Mouse (Mus musculus): ENCODE data around the gene Inha. TPM values are rescaled to one million over a fixed set of nuclear protein-coding genes. Genes with fewer than 3 reads are reported as not detected.
A peak's percentile ranks its signal among the peaks of the same experiment; 100 is the strongest.

Gene Inha
- polyA plus RNA-seq, 1 experiment from 2014 or later: 8.6 TPM

- Histone ChIP-seq H3K36me3 (peaks cover 44% of the 10 kb centered on the region), H3K27ac (no peak overlapping the region), H3K27me3 (no peaks in the 10 kb centered on the region), H3K9ac (no peak overlapping the region), H3K4me2 (replicated peaks) (no peak overlapping the region), H3K4me1 (no peaks in the 10 kb centered on the region), H3K9me3 (replicated peaks) (no peaks in the 10 kb centered on the region), H3K4me3 (no peak overlapping the region)
- ATAC-seq (ENCODE audit: low FRiP score): no peak
- WGBS: 90% methylated on average over 2 of the region's 2 CpGs
These were observed 30.7 kb downstream of the Inha start for GRCm38 (mm10) chr1:75537587-75537986.

GRCm38 (mm10) chr1:75538597-75539190 is 31.8 kb downstream of the Inha start:
- no peak overlapping the region for H3K27ac ChIP-seq
- H3K36me3 ChIP-seq: peaks cover 34% of the 10 kb centered on the region
- no peaks in the 10 kb centered on the region for H3K4me1 ChIP-seq
- 88% methylated on average over 9 of the region's 9 CpGs for WGBS
- H3K4me2 ChIP-seq (replicated peaks): no peak overlapping the region
- no peak overlapping the region for H3K4me3 ChIP-seq
- no peak for ATAC-seq (ENCODE audit: low FRiP score)
- H3K27me3 ChIP-seq: no peaks in the 10 kb centered on the region
- no peak overlapping the region for H3K9ac ChIP-seq
- no peaks in the 10 kb centered on the region for H3K9me3 ChIP-seq (replicated peaks)

GRCm38 (mm10) chr1:75541496-75541895 is 34.6 kb downstream of the Inha start:
- Histone ChIP-seq H3K4me3 (no peak overlapping the region), H3K4me1 (peaks cover 6% of the 10 kb centered on the region), H3K9me3 (replicated peaks) (no peaks in the 10 kb centered on the region), H3K27me3 (no peaks in the 10 kb centered on the region; the same call in 1 of the 2 replicates), H3K9ac (no peak overlapping the region), H3K4me2 (replicated peaks) (no peak overlapping the region), H3K36me3 (peaks cover 9% of the 10 kb centered on the region; the same call in 1 of the 2 replicates), H3K27ac (no peak overlapping the region)
- 92% methylated on average over 7 of the region's 7 CpGs for WGBS
- ATAC-seq (ENCODE audit: low FRiP score): no peak

- H3K4me1 ChIP-seq: peaks cover 14% of the 10 kb centered on the region
- H3K9ac ChIP-seq: no peak overlapping the region
- no peaks in the 10 kb centered on the region; the same call in 1 of the 2 replicates for H3K27me3 ChIP-seq
- peaks cover 10% of the 10 kb centered on the region; the same call in 1 of the 2 replicates for H3K36me3 ChIP-seq
- no peak overlapping the region for H3K4me3 ChIP-seq
- no peak overlapping the region for H3K4me2 ChIP-seq (replicated peaks)
- H3K27ac ChIP-seq: no peak overlapping the region
- ATAC-seq (ENCODE audit: low FRiP score): no peak
- no peaks in the 10 kb centered on the region for H3K9me3 ChIP-seq (replicated peaks)
- WGBS: 94% methylated on average over 6 of the region's 6 CpGs
These were observed 37.5 kb downstream of the Inha start for GRCm38 (mm10) chr1:75544351-75544750.

- Histone ChIP-seq H3K9me3 (replicated peaks) (no peaks in the 10 kb centered on the region), H3K27ac (peak within 1 kb of the TSS; percentile 84), H3K4me3 (peak within 1 kb of the TSS; percentile 70), H3K27me3 (no peaks in the 10 kb centered on the region; the same call in 1 of the 2 replicates), H3K9ac (peak within 1 kb of the TSS; percentile 84), H3K4me2 (replicated peaks) (peak within 1 kb of the TSS; percentile 58), H3K36me3 (peaks cover 26% of the 10 kb centered on the region), H3K4me1 (peaks cover 14% of the 10 kb centered on the region)
- WGBS: 1% methylated on average over 52 of the region's 64 CpGs
- peak; percentile 84 for ATAC-seq (ENCODE audit: low FRiP score)
These were observed 39.4 kb downstream of the Inha start, which contains the start of gene Slc4a3 for GRCm38 (mm10) chr1:75545965-75546956. TSS of gene Slc4a3 (plus strand) at chr1:75546266.

GRCm38 (mm10) chr1:75547351-75547750 is 40.5 kb downstream of the Inha start:
- Histone ChIP-seq H3K4me3 (peak overlapping the region; percentile 70; the same call in 1 of the 2 replicates), H3K27ac (no peak overlapping the region), H3K9ac (no peak overlapping the region), H3K4me1 (peaks cover 14% of the 10 kb centered on the region), H3K9me3 (replicated peaks) (no peaks in the 10 kb centered on the region), H3K36me3 (peaks cover 37% of the 10 kb centered on the region), H3K4me2 (replicated peaks) (peak overlapping the region; percentile 58; the same call in 1 of the 2 replicates), H3K27me3 (no peaks in the 10 kb centered on the region; the same call in 1 of the 2 replicates)
- 97% methylated on average over 13 of the region's 13 CpGs for WGBS
- no peak; the same call in 1 of the 2 replicates for ATAC-seq (ENCODE audit: low FRiP score)

- no peaks in the 10 kb centered on the region for H3K9me3 ChIP-seq (replicated peaks)
- no peak for ATAC-seq (ENCODE audit: low FRiP score)
- H3K27me3 ChIP-seq: no peaks in the 10 kb centered on the region; the same call in 1 of the 2 replicates
- H3K36me3 ChIP-seq: peaks cover 43% of the 10 kb centered on the region
- H3K4me1 ChIP-seq: peaks cover 14% of the 10 kb centered on the region
- WGBS: 93% methylated on average over 3 of the region's 3 CpGs
- no peak overlapping the region for H3K4me3 ChIP-seq
- H3K9ac ChIP-seq: no peak overlapping the region
- no peak overlapping the region for H3K27ac ChIP-seq
- no peak overlapping the region for H3K4me2 ChIP-seq (replicated peaks)
These were observed 41.2 kb downstream of the Inha start for GRCm38 (mm10) chr1:75548083-75548482.

- Histone ChIP-seq H3K9ac (no peak overlapping the region), H3K9me3 (replicated peaks) (no peaks in the 10 kb centered on the region), H3K36me3 (peaks cover 51% of the 10 kb centered on the region), H3K27me3 (no peaks in the 10 kb centered on the region; the same call in 1 of the 2 replicates), H3K4me2 (replicated peaks) (no peak overlapping the region), H3K4me3 (no peak overlapping the region), H3K27ac (no peak overlapping the region), H3K4me1 (peaks cover 14% of the 10 kb centered on the region)
- 90% methylated on average over 17 of the region's 17 CpGs for WGBS
- ATAC-seq (ENCODE audit: low FRiP score): no peak
These were observed 42.0 kb downstream of the Inha start for GRCm38 (mm10) chr1:75548871-75549270.

- H3K27ac ChIP-seq: no peak overlapping the region
- H3K9ac ChIP-seq: no peak overlapping the region
- no peak overlapping the region for H3K4me2 ChIP-seq (replicated peaks)
- H3K27me3 ChIP-seq: no peaks in the 10 kb centered on the region; the same call in 1 of the 2 replicates
- no peak overlapping the region for H3K4me3 ChIP-seq
- peaks cover 14% of the 10 kb centered on the region for H3K4me1 ChIP-seq
- no peak for ATAC-seq (ENCODE audit: low FRiP score)
- H3K36me3 ChIP-seq: peaks cover 57% of the 10 kb centered on the region
- 88% methylated on average over 17 of the region's 17 CpGs for WGBS
- H3K9me3 ChIP-seq (replicated peaks): no peaks in the 10 kb centered on the region
These were observed 42.7 kb downstream of the Inha start for GRCm38 (mm10) chr1:75549289-75550279.

GRCm38 (mm10) chr1:75550586-75550985 is 43.7 kb downstream of the Inha start:
- H3K9me3 ChIP-seq (replicated peaks): no peaks in the 10 kb centered on the region
- no peak for ATAC-seq (ENCODE audit: low FRiP score)
- WGBS: 91% methylated on average over 15 of the region's 15 CpGs
- no peak overlapping the region for H3K27ac ChIP-seq
- no peak overlapping the region for H3K4me3 ChIP-seq
- H3K9ac ChIP-seq: no peak overlapping the region
- peaks cover 67% of the 10 kb centered on the region for H3K36me3 ChIP-seq
- H3K27me3 ChIP-seq: no peaks in the 10 kb centered on the region; the same call in 1 of the 2 replicates
- H3K4me1 ChIP-seq: peaks cover 11% of the 10 kb centered on the region
- no peak overlapping the region for H3K4me2 ChIP-seq (replicated peaks)

- no peaks in the 10 kb centered on the region for H3K27me3 ChIP-seq
- WGBS: 95% methylated on average over 7 of the region's 7 CpGs
- H3K4me3 ChIP-seq: no peak overlapping the region
- no peak overlapping the region for H3K27ac ChIP-seq
- H3K9ac ChIP-seq: no peak overlapping the region
- peaks cover 13% of the 10 kb centered on the region for H3K4me1 ChIP-seq
- no peak overlapping the region for H3K4me2 ChIP-seq (replicated peaks)
- no peaks in the 10 kb centered on the region for H3K9me3 ChIP-seq (replicated peaks)
- no peak for ATAC-seq (ENCODE audit: low FRiP score)
- H3K36me3 ChIP-seq: peaks cover 60% of the 10 kb centered on the region
These were observed 48.8 kb downstream of the Inha start for GRCm38 (mm10) chr1:75555680-75556079.

Measured in hindbrain, embryonic 12.5 days (tissue).